Mouse (Mus musculus): ENCODE measurements around the gene Ovol3.

The Ovol3 gene

GRCm38 (mm10) chr7:30224206-30224605 lies 11.3 kb downstream of the Ovol3 start:
- WGBS, result 96% methylated on average over 12 of the region's 12 CpGs

GRCm38 (mm10) chr7:30222205-30222604 lies 13.3 kb downstream of the Ovol3 start:
- WGBS, result 98% methylated on average over 5 of the region's 5 CpGs

GRCm38 (mm10) chr7:30221433-30221832 lies 14.1 kb downstream of the Ovol3 start:
- 45% methylated on average over 3 of the region's 3 CpGs for WGBS

- WGBS, result 11% methylated on average over 11 of the region's 11 CpGs
Observed at GRCm38 (mm10) chr7:30220008-30220356, 15.5 kb downstream of the Ovol3 start.

- 6% methylated on average over 16 of the region's 16 CpGs for WGBS
Observed at GRCm38 (mm10) chr7:30219293-30220007, 16.1 kb downstream of the Ovol3 start.

GRCm38 (mm10) chr7:30217277-30217676 lies 18.2 kb downstream of the Ovol3 start:
- WGBS, result 82% methylated on average over 2 of the region's 2 CpGs

- under 1% methylated on average over 15 of the region's 16 CpGs for WGBS
Observed at GRCm38 (mm10) chr7:30216723-30217151, 18.8 kb downstream of the Ovol3 start.

GRCm38 (mm10) chr7:30215875-30216274 lies 19.6 kb downstream of the Ovol3 start:
- 68% methylated on average over 3 of the region's 3 CpGs for WGBS

GRCm38 (mm10) chr7:30213881-30214280 lies 21.6 kb downstream of the Ovol3 start:
- 94% methylated on average over 3 of the region's 3 CpGs for WGBS

- 35% methylated on average over 4 of the region's 4 CpGs for WGBS
Observed at GRCm38 (mm10) chr7:30211025-30211424, 24.5 kb downstream of the Ovol3 start.

GRCm38 (mm10) chr7:30206364-30206763 lies 29.2 kb downstream of the Ovol3 start:
- WGBS, result 45% methylated on average over 5 of the region's 5 CpGs

GRCm38 (mm10) chr7:30205383-30205782 lies 30.1 kb downstream of the Ovol3 start:
- 7% methylated on average over 2 of the region's 2 CpGs for WGBS

- WGBS, result 46% methylated on average over 8 of the region's 8 CpGs
Observed at GRCm38 (mm10) chr7:30204380-30204779, 31.1 kb downstream of the Ovol3 start.

- 79% methylated on average over 11 of the region's 11 CpGs for WGBS
Observed at GRCm38 (mm10) chr7:30202895-30203690, 32.4 kb downstream of the Ovol3 start.

- WGBS, result 92% methylated on average over 5 of the region's 5 CpGs
Observed at GRCm38 (mm10) chr7:30200661-30201060, 34.9 kb downstream of the Ovol3 start.

GRCm38 (mm10) chr7:30200200-30200599 lies 35.3 kb downstream of the Ovol3 start:
- 69% methylated on average over 5 of the region's 5 CpGs for WGBS

GRCm38 (mm10) chr7:30199498-30200139 lies 35.9 kb downstream of the Ovol3 start:
- WGBS, result 83% methylated on average over 18 of the region's 18 CpGs

- 2% methylated on average over 8 of the region's 8 CpGs for WGBS
Observed at GRCm38 (mm10) chr7:30198481-30198971, 37.0 kb downstream of the Ovol3 start, which contains the start of gene Capns1. Capns1 (minus strand) TSS chr7:30198811.

- 76% methylated on average over 5 of the region's 5 CpGs for WGBS
Observed at GRCm38 (mm10) chr7:30197592-30198129, 37.9 kb downstream of the Ovol3 start.

- WGBS, result 92% methylated on average over 6 of the region's 6 CpGs
Observed at GRCm38 (mm10) chr7:30196171-30196570, 39.4 kb downstream of the Ovol3 start.

- WGBS, result 73% methylated on average over 6 of the region's 6 CpGs
Observed at GRCm38 (mm10) chr7:30195461-30195860, 40.1 kb downstream of the Ovol3 start.

- under 1% methylated on average over 28 of the region's 28 CpGs for WGBS
Observed at GRCm38 (mm10) chr7:30194884-30195283, 40.6 kb downstream of the Ovol3 start.
